Mouse (Mus musculus) hindbrain, embryonic 11.5 days (tissue): ENCODE data around the gene Gfi1b. TPM values are rescaled to one million over a fixed set of nuclear protein-coding genes. Genes with fewer than 3 reads are reported as not detected.

Experiments used
- ATAC-seq: fragments of 200-750 bp; cut with Nextera tagmentation; 2 replicates; pipeline ENCODE4 v1.8.0; 2017; ENCODE audit warnings: mild to moderate bottlenecking, moderate TSS enrichment, moderate library complexity; ENCODE audit not compliant: low FRiP score
- DNase-seq: peaks from one replicate; pipeline ENCODE4 v3.0.0-alpha.2; 2015; ENCODE audit warnings: low spot score
- H3K27ac ChIP-seq: fragments of 300-500 bp; sonication (generic); 2 replicates; pipeline ENCODE4 v1.5.1; 2014; ENCODE audit warnings: mild to moderate bottlenecking, low read depth, low read length
- H3K27me3 ChIP-seq: fragments of 300-500 bp; sonication (generic); 2 replicates; pipeline ENCODE4 v1.6.1; 2014; ENCODE audit warnings: mild to moderate bottlenecking, low read length, moderate library complexity, mixed read lengths; ENCODE audit not compliant: control insufficient read depth, insufficient read depth
- H3K36me3 ChIP-seq: fragments of 300-500 bp; sonication (generic); 2 replicates; pipeline ENCODE4 v1.6.1; 2014; ENCODE audit warnings: mild to moderate bottlenecking, low read length, moderate library complexity, mixed read lengths; ENCODE audit not compliant: control insufficient read depth, insufficient read depth
- H3K4me1 ChIP-seq: fragments of 300-500 bp; sonication (generic); replicated peaks from 2 replicates; pipeline ENCODE4 v1.6.1; 2014; ENCODE audit warnings: low read length, mixed read lengths; ENCODE audit not compliant: control insufficient read depth, insufficient read depth
- H3K4me2 ChIP-seq: fragments of 300-500 bp; sonication (generic); replicated peaks from 2 replicates; pipeline ENCODE4 v1.6.1; 2014; ENCODE audit warnings: mild to moderate bottlenecking, low read depth, low read length
- H3K4me3 ChIP-seq: fragments of 300-500 bp; sonication (generic); 2 replicates; pipeline ENCODE4 v1.5.1; 2014; ENCODE audit warnings: low read depth, low read length
- H3K9ac ChIP-seq: fragments of 300-500 bp; sonication (generic); 2 replicates; pipeline ENCODE4 v1.6.1; 2014; ENCODE audit warnings: low read depth, low read length
- H3K9me3 ChIP-seq: fragments of 300-500 bp; sonication (generic); 2 replicates; pipeline ENCODE4 v1.6.1; 2016; ENCODE audit warnings: low read length; ENCODE audit not compliant: control insufficient read depth
- WGBS: fragments of 180-500 bp; shearing (Covaris S2); extraction: QIAGEN DNeasy Blood & Tissue Kit; methylation state at CpG from one replicate; pipeline ENCODE4 v1.1.7; 2014; 5-methylcytosine and 5-hydroxymethylcytosine counted together
- polyA plus RNA-seq: library from polyadenylated mRNA; unstranded; fragments of >200 nt; fragmentation: Nextera tagmentation; extraction: Ambion mirVana; gene quantifications from 2 replicates; pipeline ENCODE4 v1.2.1, GENCODE M21; 2014

Gfi1b gene
- polyA plus RNA-seq = 2.6 and 3.1 TPM in 2 replicates

GRCm38 (mm10) chr2:28621664-28622171, at the start of gene Gfi1b:
TSS of gene Gfi1b (minus strand) at chr2:28621982.
- Histone ChIP-seq H3K4me3 (no peak within 1 kb of the TSS), H3K36me3 (no peaks in the 10 kb centered on the region), H3K9me3 (no peaks in the 10 kb centered on the region), H3K27me3 (peaks cover 18% of the 10 kb centered on the region), H3K4me1 (0 out of 2 replicates have a peak, but pooled peaks cover 2% of the 10 kb centered on the region), H3K27ac (no peak within 1 kb of the TSS), H3K9ac (no peak within 1 kb of the TSS), H3K4me2 (no peak within 1 kb of the TSS)
- DNase-seq (no peak), ATAC-seq (no peak)
- 6% methylated on average over 16 of the region's 16 CpGs for WGBS

- H3K4me3 ChIP-seq = no peak overlapping the region
- peaks cover 9% of the 10 kb centered on the region for H3K36me3 ChIP-seq
- ATAC-seq (no peak), DNase-seq (no peak)
- H3K27ac ChIP-seq = no peak overlapping the region
- no peaks in the 10 kb centered on the region for H3K4me1 ChIP-seq
- no peak overlapping the region for H3K4me2 ChIP-seq
- no peak overlapping the region for H3K9ac ChIP-seq
- H3K9me3 ChIP-seq = no peaks in the 10 kb centered on the region
- H3K27me3 ChIP-seq = no peaks in the 10 kb centered on the region
- 89% methylated on average over 2 of the region's 2 CpGs for whole genome bisulfite sequencing
Observed at GRCm38 (mm10) chr2:28671438-28671837, 49.7 kb upstream of the Gfi1b start.

- 87% methylated on average over 3 of the region's 3 CpGs for WGBS
- H3K9ac ChIP-seq = no peak overlapping the region
- H3K4me3 ChIP-seq = no peak overlapping the region
- ATAC-seq (no peak), DNase-seq (no peak)
- peaks cover 14% of the 10 kb centered on the region for H3K36me3 ChIP-seq
- no peaks in the 10 kb centered on the region for H3K27me3 ChIP-seq
- no peaks in the 10 kb centered on the region for H3K4me1 ChIP-seq
- no peaks in the 10 kb centered on the region for H3K9me3 ChIP-seq
- H3K4me2 ChIP-seq = no peak overlapping the region
- no peak overlapping the region for H3K27ac ChIP-seq
Observed at GRCm38 (mm10) chr2:28665818-28666217, 44.0 kb upstream of the Gfi1b start.

GRCm38 (mm10) chr2:28662891-28663290, 41.1 kb upstream of the Gfi1b start:
- no peak for DNase-seq
- no peaks in the 10 kb centered on the region for H3K27me3 ChIP-seq
- H3K27ac ChIP-seq = no peak overlapping the region
- no peaks in the 10 kb centered on the region for H3K9me3 ChIP-seq
- no peak overlapping the region for H3K4me2 ChIP-seq
- no peak overlapping the region for H3K9ac ChIP-seq
- ATAC-seq = no peak
- H3K4me3 ChIP-seq = no peak overlapping the region
- 97% methylated on average over 3 of the region's 3 CpGs for WGBS
- H3K36me3 ChIP-seq = peaks cover 14% of the 10 kb centered on the region
- no peaks in the 10 kb centered on the region for H3K4me1 ChIP-seq

- 84% methylated on average over 8 of the region's 8 CpGs for WGBS
- Histone ChIP-seq H3K4me1 (no peaks in the 10 kb centered on the region), H3K27ac (no peak overlapping the region), H3K4me3 (no peak overlapping the region), H3K9me3 (no peaks in the 10 kb centered on the region), H3K9ac (no peak overlapping the region), H3K4me2 (no peak overlapping the region), H3K36me3 (peaks cover 1% of the 10 kb centered on the region; the same call in 1 of the 2 replicates), H3K27me3 (no peaks in the 10 kb centered on the region)
- DNase-seq (no peak), ATAC-seq (no peak)
Observed at GRCm38 (mm10) chr2:28656216-28656615, 34.4 kb upstream of the Gfi1b start.

GRCm38 (mm10) chr2:28654295-28654694, 32.5 kb upstream of the Gfi1b start:
- 68% methylated on average over 2 of the region's 2 CpGs for WGBS
- no peak for ATAC-seq

GRCm38 (mm10) chr2:28653351-28653750, 31.6 kb upstream of the Gfi1b start:
- ATAC-seq (no peak), DNase-seq (no peak)
- 98% methylated on average over 7 of the region's 7 CpGs for WGBS
- Histone ChIP-seq H3K4me2 (no peak overlapping the region), H3K9ac (no peak overlapping the region), H3K4me1 (no peaks in the 10 kb centered on the region), H3K27ac (no peak overlapping the region), H3K36me3 (no peaks in the 10 kb centered on the region), H3K9me3 (no peaks in the 10 kb centered on the region), H3K4me3 (no peak overlapping the region), H3K27me3 (no peaks in the 10 kb centered on the region)

More at GRCm38 (mm10) chr2:28654295-28654694, 32.5 kb upstream of the Gfi1b start:
- no peaks in the 10 kb centered on the region for H3K27me3 ChIP-seq
- peak; percentile 28 for DNase-seq
- H3K4me3 ChIP-seq = no peak overlapping the region
- no peaks in the 10 kb centered on the region; the same call in 1 of the 2 replicates for H3K36me3 ChIP-seq
- no peak overlapping the region for H3K9ac ChIP-seq
- no peaks in the 10 kb centered on the region for H3K9me3 ChIP-seq
- H3K4me2 ChIP-seq = no peak overlapping the region
- no peaks in the 10 kb centered on the region for H3K4me1 ChIP-seq
- H3K27ac ChIP-seq = no peak overlapping the region

GRCm38 (mm10) chr2:28650526-28650925, 28.7 kb upstream of the Gfi1b start:
- ATAC-seq = no peak

GRCm38 (mm10) chr2:28643081-28643480, 21.3 kb upstream of the Gfi1b start:
- Histone ChIP-seq H3K36me3 (no peaks in the 10 kb centered on the region), H3K27me3 (no peaks in the 10 kb centered on the region), H3K4me1 (peaks cover 4% of the 10 kb centered on the region; the same call in 1 of the 2 replicates), H3K4me3 (no peak overlapping the region), H3K9me3 (no peaks in the 10 kb centered on the region), H3K9ac (no peak overlapping the region), H3K4me2 (no peak overlapping the region), H3K27ac (no peak overlapping the region)
- 88% methylated on average over 3 of the region's 3 CpGs for WGBS
- ATAC-seq = no peak
- no peak for DNase-seq

More at GRCm38 (mm10) chr2:28650526-28650925, 28.7 kb upstream of the Gfi1b start:
- H3K4me2 ChIP-seq = no peak overlapping the region
- no peak overlapping the region for H3K4me3 ChIP-seq
- H3K36me3 ChIP-seq = no peaks in the 10 kb centered on the region
- H3K4me1 ChIP-seq = no peaks in the 10 kb centered on the region
- no peaks in the 10 kb centered on the region for H3K27me3 ChIP-seq
- no peaks in the 10 kb centered on the region for H3K9me3 ChIP-seq
- no peak overlapping the region for H3K9ac ChIP-seq
- H3K27ac ChIP-seq = no peak overlapping the region
- DNase-seq = no peak
